ENCODE assay signal across 8 mouse cellular contexts in the genomic region with DNA sequence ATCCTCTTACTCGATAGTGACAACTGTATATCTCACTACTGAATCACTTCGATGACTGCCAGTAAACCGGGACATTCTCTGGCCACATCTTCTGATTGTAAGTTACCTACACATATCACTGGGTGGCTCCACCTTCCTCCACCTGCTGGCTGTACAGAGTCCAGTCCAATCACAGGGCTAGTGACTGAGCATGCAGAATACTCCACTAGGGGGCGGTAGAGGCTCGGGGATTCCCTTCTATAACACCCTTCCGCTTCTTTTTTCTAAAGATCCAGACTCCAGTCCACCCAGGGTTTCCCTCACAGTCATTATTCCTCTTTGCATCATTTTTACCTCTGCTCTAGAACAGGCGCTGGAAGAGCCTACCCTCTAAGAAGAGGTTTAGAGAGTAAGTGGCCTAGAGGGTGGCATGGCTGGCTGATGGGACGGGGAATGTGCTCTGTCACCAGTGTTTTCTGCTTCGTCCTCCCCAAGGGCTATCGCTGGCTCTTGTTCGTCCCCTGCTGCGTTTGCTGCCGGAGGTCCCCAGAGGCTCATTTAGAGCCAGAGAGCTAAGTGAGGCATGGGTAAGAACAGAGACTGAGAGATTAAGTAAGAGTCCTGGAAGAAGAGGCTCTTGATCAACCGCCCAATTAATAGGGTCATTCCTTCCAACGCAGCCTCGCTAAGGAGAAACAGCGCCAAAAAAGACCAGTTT. TPM values are rescaled to one million over a fixed set of nuclear protein-coding genes. Genes with fewer than 3 reads are reported as not detected.
DNase-seq lines count a peak whose midpoint lies in the region; ATAC-seq lines count a peak whose summit lies in the region.

No protein-coding gene starts in this region.

- DNase-seq in 3T3-L1 (ENCODE audit: low read depth, low spot score) = peak; percentile 93
- peak; percentile 81 to 89 for DNase-seq in adrenal gland, postnatal 36 days
- peak; percentile 65 to 87 for DNase-seq in heart, adult 9 months (ENCODE audit: low spot score in 2 of 2)
- DNase-seq in kidney, adult 8-10 months = peak; percentile 84 to 94
- DNase-seq in midbrain, embryonic 14.5 days = peak; percentile 91
- peak; percentile 72 to 89 for DNase-seq in spleen, adult 18-20 months

- no peak overlapping the region for H3K27ac ChIP-seq in embryonic facial prominence, embryonic 13.5 days
- H3K27ac ChIP-seq in limb, embryonic 12.5 days = no peak overlapping the region
- H3K27ac ChIP-seq in midbrain, embryonic 14.5 days (replicated peaks; ENCODE audit: low read depth, low read length) = no peak overlapping the region

- no peak overlapping the region for H3K4me3 ChIP-seq in embryonic facial prominence, embryonic 13.5 days
- H3K4me3 ChIP-seq in limb, embryonic 12.5 days (replicated peaks) = no peak overlapping the region
- no peak overlapping the region for H3K4me3 ChIP-seq in midbrain, embryonic 14.5 days (replicated peaks; ENCODE audit: low read depth, low read length)

- peaks cover 4% of the 10 kb centered on the region; the same call in 1 of the 2 replicates for H3K27me3 ChIP-seq in embryonic facial prominence, embryonic 13.5 days
- no peaks in the 10 kb centered on the region for H3K27me3 ChIP-seq in limb, embryonic 12.5 days
- no peaks in the 10 kb centered on the region for H3K27me3 ChIP-seq in midbrain, embryonic 14.5 days (ENCODE audit: control insufficient read depth, insufficient read depth, low read length)

- WGBS in embryonic facial prominence, embryonic 13.5 days = 28% methylated on average over 17 of the region's 17 CpGs
- WGBS in limb, embryonic 12.5 days = 28% methylated on average over 17 of the region's 17 CpGs
- 25% methylated on average over 17 of the region's 17 CpGs for WGBS in midbrain, embryonic 14.5 days

- H3K4me2 ChIP-seq in embryonic facial prominence, embryonic 13.5 days = peak overlapping the region; percentile 45
- H3K4me2 ChIP-seq in limb, embryonic 12.5 days = peak overlapping the region; percentile 41
- peak overlapping the region; percentile 41 for H3K4me2 ChIP-seq in midbrain, embryonic 14.5 days (ENCODE audit: low read length)

- ATAC-seq in embryonic facial prominence, embryonic 13.5 days (ENCODE audit: insufficient number of reproducible peaks, insufficient read depth, low FRiP score, low TSS enrichment, low read depth) = 0 out of 2 replicates have a peak, but pooled peaks have one; percentile 56
- ATAC-seq in limb, embryonic 12.5 days (ENCODE audit: insufficient number of reproducible peaks, insufficient read depth, low FRiP score, low TSS enrichment, low read depth) = peak; percentile 71
- peak; percentile 74; the same call in 1 of the 2 replicates for ATAC-seq in midbrain, embryonic 14.5 days (ENCODE audit: low FRiP score, low TSS enrichment)

- H3K4me1 ChIP-seq in embryonic facial prominence, embryonic 13.5 days = peaks cover 19% of the 10 kb centered on the region
- H3K4me1 ChIP-seq in limb, embryonic 12.5 days (replicated peaks) = no peaks in the 10 kb centered on the region
- H3K4me1 ChIP-seq in midbrain, embryonic 14.5 days (ENCODE audit: control insufficient read depth, insufficient read depth, low read length) = 0 out of 2 replicates have a peak, but pooled peaks cover 3% of the 10 kb centered on the region

- H3K9ac ChIP-seq in embryonic facial prominence, embryonic 13.5 days = peak overlapping the region; percentile 27
- H3K9ac ChIP-seq in limb, embryonic 12.5 days (replicated peaks) = no peak overlapping the region
- H3K9ac ChIP-seq in midbrain, embryonic 14.5 days (replicated peaks; ENCODE audit: low read length) = no peak overlapping the region; the same call in 1 of the 2 replicates

- no peaks in the 10 kb centered on the region for H3K36me3 ChIP-seq in embryonic facial prominence, embryonic 13.5 days
- H3K36me3 ChIP-seq in limb, embryonic 12.5 days = no peaks in the 10 kb centered on the region
- no peaks in the 10 kb centered on the region for H3K36me3 ChIP-seq in midbrain, embryonic 14.5 days (ENCODE audit: control insufficient read depth, insufficient read depth, low read length)

- H3K9me3 ChIP-seq in embryonic facial prominence, embryonic 13.5 days = no peaks in the 10 kb centered on the region
- H3K9me3 ChIP-seq in limb, embryonic 12.5 days = no peaks in the 10 kb centered on the region
- no peaks in the 10 kb centered on the region for H3K9me3 ChIP-seq in midbrain, embryonic 14.5 days (ENCODE audit: control insufficient read depth, low read length)

RNA-seq across cellular contexts. Expression of gene Etv3, which starts 16.9 kb away (rescaled TPM):
- 10 to 100 TPM; 22.0 to 24.7 TPM for total RNA-seq in adrenal gland, postnatal 36 days (2021)
- polyA plus RNA-seq in embryonic facial prominence, embryonic 13.5 days (2015; fragmentation: Nextera tagmentation; extraction: Ambion mirVana) = 19.6 and 19.8 TPM in 2 replicates
- polyA plus RNA-seq in limb, embryonic 12.5 days (2016; fragmentation: Nextera tagmentation; extraction: Ambion mirVana) = 17.3 and 20.4 TPM in 2 replicates
- polyA plus RNA-seq in midbrain, embryonic 14.5 days (2014; fragmentation: Nextera tagmentation; extraction: Ambion mirVana) = 7.0 and 8.3 TPM in 2 replicates
